Mouse (Mus musculus) brain, embryonic 14.5 days (tissue): ENCODE measurements at regions not wholly inside any gene's neighbourhood (a gene's known extent, or its start where the extent isn't known, plus 50 kb on each side); places are given as distances from the start of the nearest gene placed in this dataset.

Source experiments
- CTCF ChIP-seq: fragments of 200-500 bp; IDR thresholded peaks from 2 replicates; pipeline ENCODE4 v1.5.1; 2012; ENCODE audit warnings: inconsistent platforms, mild to moderate bottlenecking, moderate library complexity, borderline replicate concordance; ENCODE audit not compliant: insufficient read depth, insufficient read length; ENCODE audit errors: extremely low read depth
- POLR2A ChIP-seq: fragments of 200-500 bp; IDR thresholded peaks from 2 replicates; pipeline ENCODE4 v1.6.1; 2012; ENCODE audit warnings: mild to moderate bottlenecking, inconsistent platforms, borderline replicate concordance; ENCODE audit not compliant: poor library complexity, insufficient read depth, insufficient read length, severe bottlenecking; ENCODE audit errors: extremely low read depth

- TF ChIP-seq POLR2A (no peak), CTCF (no peak)
Measured at GRCm38 (mm10) chr7:40466382-40466781, 431.7 kb upstream of the Vstm2b start.
